Mouse (Mus musculus): Measurements from ENCODE around the gene Sdk2. TPM values are rescaled to one million over a fixed set of nuclear protein-coding genes. Genes with fewer than 3 reads are reported as not detected.

Gene Sdk2
- polyA plus RNA-seq, 1 experiment from 2014 or later: 5.3 TPM

- Histone ChIP-seq H3K9ac (replicated peaks; ENCODE audit: low read length) (peak overlapping the region; percentile 89), H3K4me2 (ENCODE audit: low read length) (peak overlapping the region; percentile 80), H3K4me3 (replicated peaks; ENCODE audit: low read depth, low read length) (peak overlapping the region; percentile 87), H3K27ac (replicated peaks; ENCODE audit: low read depth, low read length) (peak overlapping the region; percentile 93), H3K27me3 (ENCODE audit: control insufficient read depth, insufficient read depth, low read length) (no peaks in the 10 kb centered on the region), H3K36me3 (ENCODE audit: control insufficient read depth, insufficient read depth, low read length) (no peaks in the 10 kb centered on the region; the same call in 1 of the 2 replicates), H3K4me1 (ENCODE audit: control insufficient read depth, insufficient read depth, low read length) (peaks cover 34% of the 10 kb centered on the region), H3K9me3 (ENCODE audit: control insufficient read depth, low read length) (no peaks in the 10 kb centered on the region)
- ATAC-seq (ENCODE audit: low FRiP score, low TSS enrichment) (peak; percentile 28; the same call in 1 of the 2 replicates), DNase-seq (peak; percentile 72)
- 2% methylated on average over 9 of the region's 9 CpGs for WGBS
These were observed 317.0 kb downstream of the Sdk2 start for GRCm38 (mm10) chr11:113749749-113750351.

- Histone ChIP-seq H3K36me3 (ENCODE audit: control insufficient read depth, insufficient read depth, low read length) (no peaks in the 10 kb centered on the region; the same call in 1 of the 2 replicates), H3K27me3 (ENCODE audit: control insufficient read depth, insufficient read depth, low read length) (no peaks in the 10 kb centered on the region), H3K4me1 (ENCODE audit: control insufficient read depth, insufficient read depth, low read length) (peaks cover 34% of the 10 kb centered on the region), H3K4me2 (ENCODE audit: low read length) (peak overlapping the region; percentile 80), H3K4me3 (replicated peaks; ENCODE audit: low read depth, low read length) (peak overlapping the region; percentile 87), H3K27ac (replicated peaks; ENCODE audit: low read depth, low read length) (peak overlapping the region; percentile 93), H3K9me3 (ENCODE audit: control insufficient read depth, low read length) (no peaks in the 10 kb centered on the region), H3K9ac (replicated peaks; ENCODE audit: low read length) (peak overlapping the region; percentile 89)
- peak; percentile 26 for DNase-seq
- 9% methylated on average over 21 of the region's 21 CpGs for WGBS
- no peak for ATAC-seq (ENCODE audit: low FRiP score, low TSS enrichment)
These were observed 317.9 kb downstream of the Sdk2 start for GRCm38 (mm10) chr11:113748797-113749521.

- no peaks in the 10 kb centered on the region for H3K27me3 ChIP-seq (ENCODE audit: control insufficient read depth, insufficient read depth, low read length)
- WGBS: 82% methylated on average over 11 of the region's 11 CpGs
- no peaks in the 10 kb centered on the region for H3K9me3 ChIP-seq (ENCODE audit: control insufficient read depth, low read length)
- peak overlapping the region; percentile 80 for H3K4me2 ChIP-seq (ENCODE audit: low read length)
- no peak for ATAC-seq (ENCODE audit: low FRiP score, low TSS enrichment)
- H3K27ac ChIP-seq (replicated peaks; ENCODE audit: low read depth, low read length): no peak overlapping the region
- no peak for DNase-seq
- no peak overlapping the region for H3K9ac ChIP-seq (replicated peaks; ENCODE audit: low read length)
- H3K4me1 ChIP-seq (ENCODE audit: control insufficient read depth, insufficient read depth, low read length): peaks cover 34% of the 10 kb centered on the region
- no peaks in the 10 kb centered on the region; the same call in 1 of the 2 replicates for H3K36me3 ChIP-seq (ENCODE audit: control insufficient read depth, insufficient read depth, low read length)
- no peak overlapping the region for H3K4me3 ChIP-seq (replicated peaks; ENCODE audit: low read depth, low read length)
These were observed 319.0 kb downstream of the Sdk2 start for GRCm38 (mm10) chr11:113747725-113748380.

- ATAC-seq (ENCODE audit: low FRiP score, low TSS enrichment): no peak
- H3K9me3 ChIP-seq (ENCODE audit: control insufficient read depth, low read length): no peaks in the 10 kb centered on the region
- H3K27me3 ChIP-seq (ENCODE audit: control insufficient read depth, insufficient read depth, low read length): no peaks in the 10 kb centered on the region
- WGBS: 81% methylated on average over 16 of the region's 16 CpGs
- no peak overlapping the region for H3K4me3 ChIP-seq (replicated peaks; ENCODE audit: low read depth, low read length)
- H3K27ac ChIP-seq (replicated peaks; ENCODE audit: low read depth, low read length): no peak overlapping the region
- peak; percentile 61 for DNase-seq
- H3K9ac ChIP-seq (replicated peaks; ENCODE audit: low read length): 0 out of 2 replicates have a peak overlapping the region, but pooled peaks have one; percentile 2
- H3K36me3 ChIP-seq (ENCODE audit: control insufficient read depth, insufficient read depth, low read length): no peaks in the 10 kb centered on the region; the same call in 1 of the 2 replicates
- no peak overlapping the region; the same call in 1 of the 2 replicates for H3K4me2 ChIP-seq (ENCODE audit: low read length)
- H3K4me1 ChIP-seq (ENCODE audit: control insufficient read depth, insufficient read depth, low read length): peaks cover 30% of the 10 kb centered on the region
These were observed 319.8 kb downstream of the Sdk2 start for GRCm38 (mm10) chr11:113747056-113747455.

GRCm38 (mm10) chr11:113745961-113746360, 320.9 kb downstream of the Sdk2 start:
- Histone ChIP-seq H3K4me3 (replicated peaks; ENCODE audit: low read depth, low read length) (no peak overlapping the region), H3K4me2 (ENCODE audit: low read length) (no peak overlapping the region), H3K4me1 (ENCODE audit: control insufficient read depth, insufficient read depth, low read length) (peaks cover 28% of the 10 kb centered on the region), H3K9ac (replicated peaks; ENCODE audit: low read length) (no peak overlapping the region), H3K36me3 (ENCODE audit: control insufficient read depth, insufficient read depth, low read length) (no peaks in the 10 kb centered on the region; the same call in 1 of the 2 replicates), H3K9me3 (ENCODE audit: control insufficient read depth, low read length) (no peaks in the 10 kb centered on the region), H3K27me3 (ENCODE audit: control insufficient read depth, insufficient read depth, low read length) (no peaks in the 10 kb centered on the region), H3K27ac (replicated peaks; ENCODE audit: low read depth, low read length) (no peak overlapping the region)
- ATAC-seq (ENCODE audit: low FRiP score, low TSS enrichment): no peak
- 94% methylated on average over 4 of the region's 4 CpGs for WGBS
- DNase-seq: no peak

GRCm38 (mm10) chr11:113742998-113743397, 323.8 kb downstream of the Sdk2 start:
- Histone ChIP-seq H3K27ac (replicated peaks; ENCODE audit: low read depth, low read length) (no peak overlapping the region), H3K4me2 (ENCODE audit: low read length) (no peak overlapping the region), H3K4me1 (ENCODE audit: control insufficient read depth, insufficient read depth, low read length) (peaks cover 9% of the 10 kb centered on the region), H3K27me3 (ENCODE audit: control insufficient read depth, insufficient read depth, low read length) (no peaks in the 10 kb centered on the region), H3K36me3 (ENCODE audit: control insufficient read depth, insufficient read depth, low read length) (no peaks in the 10 kb centered on the region; the same call in 1 of the 2 replicates), H3K4me3 (replicated peaks; ENCODE audit: low read depth, low read length) (no peak overlapping the region), H3K9ac (replicated peaks; ENCODE audit: low read length) (no peak overlapping the region), H3K9me3 (ENCODE audit: control insufficient read depth, low read length) (no peaks in the 10 kb centered on the region)
- DNase-seq (no peak), ATAC-seq (ENCODE audit: low FRiP score, low TSS enrichment) (no peak)
- WGBS: 89% methylated on average over 1 of the region's 1 CpGs

- no peaks in the 10 kb centered on the region for H3K27me3 ChIP-seq (ENCODE audit: control insufficient read depth, insufficient read depth, low read length)
- WGBS: 92% methylated on average over 7 of the region's 7 CpGs
- no peak overlapping the region for H3K4me3 ChIP-seq (replicated peaks; ENCODE audit: low read depth, low read length)
- no peaks in the 10 kb centered on the region for H3K36me3 ChIP-seq (ENCODE audit: control insufficient read depth, insufficient read depth, low read length)
- H3K27ac ChIP-seq (replicated peaks; ENCODE audit: low read depth, low read length): no peak overlapping the region
- H3K4me1 ChIP-seq (ENCODE audit: control insufficient read depth, insufficient read depth, low read length): peaks cover 5% of the 10 kb centered on the region; the same call in 1 of the 2 replicates
- H3K9ac ChIP-seq (replicated peaks; ENCODE audit: low read length): no peak overlapping the region
- ATAC-seq (ENCODE audit: low FRiP score, low TSS enrichment): no peak
- H3K9me3 ChIP-seq (ENCODE audit: control insufficient read depth, low read length): no peaks in the 10 kb centered on the region
- DNase-seq: no peak
- no peak overlapping the region for H3K4me2 ChIP-seq (ENCODE audit: low read length)
These were observed 326.7 kb downstream of the Sdk2 start for GRCm38 (mm10) chr11:113740100-113740499.

- Histone ChIP-seq H3K4me2 (ENCODE audit: low read length) (no peak overlapping the region), H3K27ac (replicated peaks; ENCODE audit: low read depth, low read length) (no peak overlapping the region), H3K9ac (replicated peaks; ENCODE audit: low read length) (no peak overlapping the region), H3K4me3 (replicated peaks; ENCODE audit: low read depth, low read length) (no peak overlapping the region), H3K36me3 (ENCODE audit: control insufficient read depth, insufficient read depth, low read length) (no peaks in the 10 kb centered on the region), H3K27me3 (ENCODE audit: control insufficient read depth, insufficient read depth, low read length) (no peaks in the 10 kb centered on the region), H3K9me3 (ENCODE audit: control insufficient read depth, low read length) (no peaks in the 10 kb centered on the region), H3K4me1 (ENCODE audit: control insufficient read depth, insufficient read depth, low read length) (peaks cover 5% of the 10 kb centered on the region; the same call in 1 of the 2 replicates)
- WGBS: 86% methylated on average over 8 of the region's 8 CpGs
- DNase-seq (no peak), ATAC-seq (ENCODE audit: low FRiP score, low TSS enrichment) (no peak)
These were observed 327.6 kb downstream of the Sdk2 start for GRCm38 (mm10) chr11:113739213-113739612.

Measured in midbrain, embryonic 14.5 days (tissue).